Mouse (Mus musculus): ENCODE results near the gene Slc22a19.
"Not testable (repeated sequence)": the region's sequence is repeated elsewhere in the genome, so short reads cannot be mapped to it uniquely, and the experiment has no call there.

The Slc22a19 gene

DNA sequence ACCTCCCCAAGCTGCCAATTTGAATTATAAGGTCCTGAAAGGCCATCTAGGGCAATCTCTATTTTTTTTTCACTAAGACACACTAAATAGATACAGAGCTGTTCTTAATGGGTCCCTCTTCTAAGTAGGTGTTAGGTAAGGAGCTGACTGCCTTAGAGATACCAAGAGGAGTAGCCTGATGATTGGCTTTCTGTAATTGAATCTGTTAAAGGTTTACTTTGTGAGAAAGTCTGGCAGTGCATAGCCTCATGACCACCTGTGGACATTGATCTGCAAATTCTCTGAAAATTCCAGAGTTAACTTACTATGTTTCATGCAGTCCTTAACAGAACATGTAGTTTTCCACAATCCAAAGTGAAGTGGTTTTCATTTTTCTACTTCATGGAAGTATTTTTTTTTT lies at the start of gene Slc22a19:
Gene Slc22a19 (minus strand): TSS at position 163 of the 400 bp plus-strand sequence.
- no peak for DNase-seq (ENCODE audit: low read depth, low spot score)

GRCm38 (mm10) chr19:7753371-7753770 lies 42.3 kb upstream of the Slc22a19 start:
- DNase-seq (ENCODE audit: low read depth, low spot score) = not testable (repeated sequence)

DNA sequence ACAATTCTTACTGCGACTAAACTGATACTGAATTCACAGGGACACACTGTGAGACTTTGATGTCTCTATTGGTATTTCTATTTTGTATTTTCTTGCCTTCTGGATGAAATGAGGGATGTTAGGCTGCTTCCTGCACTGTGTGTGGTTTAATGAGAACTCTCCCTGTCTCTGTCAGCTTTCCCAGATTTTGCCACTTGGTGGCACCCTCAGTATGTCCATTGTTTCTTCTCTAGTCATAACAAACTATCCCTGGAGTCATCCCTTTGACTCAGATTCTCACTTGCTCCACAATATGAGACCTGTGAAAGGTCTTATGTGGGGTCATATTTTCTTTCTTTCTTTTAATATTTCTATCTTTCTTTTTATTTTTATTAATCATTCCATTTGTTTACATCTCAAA lies 18.4 kb upstream of the Slc22a19 start:
- no peak for DNase-seq (ENCODE audit: low read depth, low spot score)

DNA sequence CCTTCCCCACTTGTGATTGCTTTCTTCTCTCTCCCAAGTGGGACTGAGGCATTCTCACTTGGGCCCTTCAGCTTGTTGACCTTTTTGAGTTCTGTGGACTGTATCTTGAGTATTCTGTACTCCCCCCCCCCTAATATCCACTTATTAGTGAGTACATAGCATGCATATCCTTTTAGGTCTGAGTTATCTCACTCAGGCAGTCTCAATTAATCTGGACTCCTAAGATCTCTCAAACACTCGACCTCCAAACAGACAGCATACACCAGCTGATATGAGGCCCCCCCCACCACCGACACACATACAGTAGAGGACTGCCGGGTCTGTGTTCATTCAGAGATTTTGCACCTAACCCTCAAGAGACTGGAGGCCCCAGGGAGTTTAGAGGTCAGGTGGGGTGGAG lies 18.0 kb downstream of the Slc22a19 start:
- not testable (repeated sequence) for DNase-seq (ENCODE audit: low read depth, low spot score)

- no peak for DNase-seq (ENCODE audit: low read depth, low spot score)
Observed at GRCm38 (mm10) chr19:7691259-7691658, 19.9 kb downstream of the Slc22a19 start.

DNA sequence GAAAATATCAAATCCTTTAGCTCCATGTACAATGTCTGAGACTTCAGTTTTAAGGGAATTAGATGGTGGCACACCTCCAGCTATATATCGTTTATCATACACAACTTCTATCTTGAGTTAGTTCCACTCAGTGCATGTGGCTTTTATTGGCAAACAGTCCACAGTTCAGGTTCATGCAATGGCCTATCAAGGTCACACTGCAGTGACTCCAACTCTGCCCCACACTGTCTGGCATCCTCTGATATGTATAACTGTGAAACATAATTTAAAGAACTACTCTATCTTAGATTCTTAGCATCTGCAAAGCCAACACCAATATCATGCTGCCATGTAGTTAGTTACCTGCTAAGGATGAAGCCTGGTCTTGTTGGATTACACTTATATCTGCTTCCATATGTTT lies 23.1 kb downstream of the Slc22a19 start:
- DNase-seq (ENCODE audit: low read depth, low spot score) = no peak

- no peak for DNase-seq (ENCODE audit: low read depth, low spot score)
Observed at GRCm38 (mm10) chr19:7672033-7672432, 39.1 kb downstream of the Slc22a19 start.

DNA sequence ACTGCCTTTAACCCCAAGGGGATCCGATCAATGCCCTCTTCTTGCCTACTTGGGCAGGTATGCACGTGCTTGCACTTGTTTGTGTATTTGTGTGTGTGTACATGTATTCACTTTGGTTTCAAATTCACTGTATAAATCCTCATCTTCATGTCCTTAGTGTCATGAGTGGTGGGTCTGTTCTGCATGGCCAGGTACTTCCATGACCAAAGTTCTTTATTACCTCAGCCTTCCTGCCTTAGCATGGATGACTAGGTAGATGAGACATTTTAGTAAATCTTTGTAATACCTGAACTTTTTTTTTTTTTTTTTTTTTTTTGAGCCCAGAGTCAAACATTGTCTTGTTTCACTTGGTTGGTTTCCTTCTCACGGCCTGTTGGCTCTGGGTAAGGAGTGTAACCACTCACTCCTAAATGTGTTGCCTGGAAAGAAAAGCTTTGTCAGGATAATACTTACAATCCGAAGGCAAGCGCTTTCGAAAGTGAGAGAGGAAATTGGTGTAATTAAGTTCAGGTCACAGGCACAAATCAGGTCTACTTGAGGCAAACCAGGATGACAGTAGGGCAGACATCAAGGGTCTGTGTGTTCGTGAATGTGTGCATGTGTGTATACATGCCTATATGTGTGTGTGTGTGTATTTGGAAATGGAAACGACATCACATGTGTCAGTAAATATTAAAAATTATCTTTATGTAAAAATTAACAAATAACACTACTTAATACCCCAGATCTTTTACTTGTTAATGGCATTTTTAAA lies 62.0 kb downstream of the Slc22a19 start:
- no peak for DNase-seq (ENCODE audit: low read depth, low spot score)

DNA sequence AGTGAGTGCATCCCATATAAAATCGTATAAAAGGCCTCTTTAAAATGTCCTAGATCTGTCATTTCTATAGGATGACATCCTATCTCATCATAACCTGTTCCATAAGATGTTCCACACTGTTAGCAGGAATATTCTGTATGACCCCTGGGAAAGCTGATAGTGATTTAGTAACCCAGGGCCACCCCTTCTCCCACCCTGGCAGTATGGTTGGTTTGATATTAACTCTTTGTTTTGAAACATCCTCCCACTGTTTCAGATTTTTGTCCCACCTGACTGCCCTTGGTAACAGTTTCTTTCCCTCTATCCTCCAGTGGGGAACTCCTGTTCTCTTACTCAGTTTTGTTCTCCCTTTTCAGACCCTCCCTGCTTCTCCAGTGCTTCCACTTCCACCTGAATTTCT lies 77.3 kb downstream of the Slc22a19 start:
- no peak for DNase-seq (ENCODE audit: low read depth, low spot score)

- DNase-seq (ENCODE audit: low read depth, low spot score) = no peak
Observed at GRCm38 (mm10) chr19:7633021-7633420, 78.1 kb downstream of the Slc22a19 start.

Measured in telencephalon, adult 2 months (tissue).